Mouse (Mus musculus) mesoderm, embryonic 11.5 days (tissue): ENCODE measurements around the gene Foxf1.

Experiments
- DNase-seq: peaks from one replicate; pipeline ENCODE4 v3.0.0-alpha.2; 2012; ENCODE audit warnings: low read depth, low spot score

Foxf1 gene

GRCm38 (mm10) chr8:121084210-121084951 lies at the start of gene Foxf1:
Foxf1 (plus strand) TSS chr8:121084386.
- no peak for DNase-seq

GRCm38 (mm10) chr8:121035611-121036010 lies 48.6 kb upstream of the Foxf1 start:
- DNase-seq: no peak

DNA sequence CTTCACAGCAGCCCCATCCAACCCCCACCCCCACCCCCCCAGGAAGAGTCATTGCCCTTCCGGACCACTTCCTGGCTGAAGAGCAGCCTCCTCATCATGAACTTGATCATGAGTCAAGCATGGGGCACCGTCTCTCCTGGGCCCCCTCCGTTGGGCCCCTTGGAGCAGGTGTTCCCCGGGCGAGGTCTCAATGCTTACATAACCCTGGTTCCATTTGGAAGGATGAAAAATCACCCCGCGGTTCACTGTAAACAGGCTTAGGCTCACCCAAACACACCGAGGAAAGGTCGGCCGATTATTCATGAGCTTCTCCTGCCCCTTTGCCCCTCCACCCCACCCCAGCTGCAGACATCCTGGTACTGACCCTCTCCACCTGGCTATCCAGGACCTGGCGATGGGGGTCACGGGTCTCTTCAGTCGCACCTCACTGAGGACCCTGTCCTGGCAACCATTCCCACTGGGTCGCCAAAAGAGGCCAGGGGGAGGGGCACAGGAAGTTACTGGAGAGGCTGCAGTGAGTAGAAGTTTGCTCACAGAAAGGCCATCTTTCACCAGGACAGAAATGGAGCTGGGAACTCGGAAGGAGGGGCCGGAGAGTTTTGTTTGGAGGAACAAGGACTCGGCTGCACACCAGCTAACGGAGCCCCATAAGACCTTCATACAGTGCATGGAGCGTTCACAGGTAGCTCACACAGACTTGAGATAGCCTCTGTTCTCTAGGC lies 40.3 kb upstream of the Foxf1 start:
- no peak for DNase-seq

GRCm38 (mm10) chr8:121047441-121047840 lies 36.7 kb upstream of the Foxf1 start:
- DNase-seq: no peak

- no peak for DNase-seq
Measured at GRCm38 (mm10) chr8:121058081-121058480, 26.1 kb upstream of the Foxf1 start.

DNA sequence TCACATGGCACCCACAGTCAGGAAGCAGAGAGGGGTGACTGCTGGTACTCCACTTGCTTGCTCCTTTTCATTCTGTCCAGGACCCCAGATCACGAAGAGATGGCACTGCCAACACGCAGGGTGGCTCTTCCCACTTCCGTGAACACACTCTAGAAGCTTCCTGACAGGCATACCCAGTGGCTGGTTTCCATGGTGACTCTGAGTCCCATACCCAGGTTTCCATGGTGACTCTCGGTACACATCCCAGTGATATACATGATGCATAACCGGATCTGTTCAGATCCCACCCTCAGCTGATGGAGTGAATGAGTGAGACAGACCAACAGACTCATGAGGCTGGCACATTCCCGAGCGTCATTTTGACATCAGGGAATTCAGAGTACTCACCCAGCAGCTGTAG lies 25.1 kb upstream of the Foxf1 start:
- DNase-seq: no peak

GRCm38 (mm10) chr8:121062521-121062920 lies 21.7 kb upstream of the Foxf1 start:
- DNase-seq: no peak

DNA sequence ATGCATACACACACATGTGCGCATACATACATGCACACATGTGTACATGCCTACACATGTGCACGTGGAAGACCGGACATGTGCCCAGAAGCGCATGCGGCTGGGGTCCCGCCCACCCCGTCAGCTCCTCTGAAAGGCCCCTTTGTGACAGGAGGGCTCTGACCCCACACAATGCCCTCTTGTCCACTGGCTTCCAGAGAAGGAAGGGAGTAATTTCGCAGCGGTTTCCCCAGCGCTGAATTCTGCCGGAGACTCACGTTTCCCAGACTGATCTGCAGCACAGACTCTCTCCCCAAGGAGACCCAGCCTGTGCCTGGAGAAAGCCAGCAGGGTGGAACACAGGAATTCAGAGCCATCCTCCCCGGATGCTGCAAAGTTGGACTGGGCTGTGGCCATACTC lies 20.5 kb upstream of the Foxf1 start:
- no peak for DNase-seq

- no peak for DNase-seq
Measured at GRCm38 (mm10) chr8:121071454-121071853, 12.7 kb upstream of the Foxf1 start.

- DNase-seq: no peak
Measured at GRCm38 (mm10) chr8:121072406-121073130, 11.6 kb upstream of the Foxf1 start.

- no peak for DNase-seq
Measured at GRCm38 (mm10) chr8:121073174-121074107, 10.7 kb upstream of the Foxf1 start.

DNA sequence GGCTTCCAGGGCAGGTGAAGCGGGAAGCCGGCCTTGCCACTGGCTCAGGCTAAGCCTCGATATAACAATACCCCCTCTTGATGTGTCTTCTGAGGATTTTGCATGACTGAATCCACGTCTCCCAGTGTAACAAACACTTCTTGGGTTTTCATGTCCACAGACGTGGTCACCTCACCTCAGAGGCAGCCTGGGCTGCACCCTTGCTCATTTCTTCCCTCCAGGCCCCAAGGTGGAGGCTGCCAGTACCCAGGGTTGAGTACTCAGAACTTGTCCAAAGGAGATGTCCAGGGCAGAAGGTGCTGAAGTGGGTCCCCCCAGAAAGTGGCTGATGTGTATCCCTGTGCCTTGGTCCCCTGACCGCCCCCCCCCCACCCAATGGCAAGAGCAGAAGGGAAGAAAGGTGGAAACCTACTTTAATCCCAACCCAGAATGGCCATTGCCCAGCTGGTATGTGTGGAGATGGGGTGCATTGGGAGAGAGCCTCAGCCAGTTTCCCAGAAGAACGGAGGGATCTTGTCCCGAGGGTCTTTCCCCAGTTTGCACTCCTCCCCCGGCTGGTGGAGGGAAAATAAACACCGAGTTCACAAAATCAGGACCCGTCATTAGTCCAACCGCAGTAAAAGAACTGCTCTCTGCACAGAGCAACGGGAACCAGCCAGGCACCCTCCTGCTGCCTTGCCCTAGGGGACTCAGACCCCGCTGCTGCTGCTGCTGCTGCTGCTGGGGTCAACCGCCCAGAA lies 9.9 kb upstream of the Foxf1 start:
- no peak for DNase-seq

GRCm38 (mm10) chr8:121074848-121075145 lies 9.4 kb upstream of the Foxf1 start:
- no peak for DNase-seq

DNA sequence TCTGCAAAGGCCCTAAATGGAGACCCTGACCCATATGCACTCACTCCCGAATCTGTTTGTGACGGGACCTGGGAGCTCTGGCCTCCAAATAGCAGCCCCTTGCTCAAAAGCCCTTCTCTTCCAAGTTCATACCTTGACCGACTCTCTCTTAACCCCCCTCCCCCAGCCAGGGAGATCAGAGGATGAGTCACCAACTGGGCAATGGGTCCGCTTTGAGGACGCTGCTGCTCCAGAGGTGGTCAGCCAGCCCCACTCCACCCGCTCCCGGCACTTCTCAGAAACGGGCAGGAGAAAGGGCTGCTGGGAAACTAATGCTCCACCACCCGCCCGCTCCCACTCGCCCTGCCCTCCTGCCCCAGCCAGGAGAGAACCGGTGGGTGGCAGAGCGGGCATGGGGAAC lies 8.2 kb upstream of the Foxf1 start:
- no peak for DNase-seq

GRCm38 (mm10) chr8:121076555-121076954 lies 7.6 kb upstream of the Foxf1 start:
- DNase-seq: no peak

- DNase-seq: no peak
Measured at GRCm38 (mm10) chr8:121078721-121079120, 5.5 kb upstream of the Foxf1 start.

DNA sequence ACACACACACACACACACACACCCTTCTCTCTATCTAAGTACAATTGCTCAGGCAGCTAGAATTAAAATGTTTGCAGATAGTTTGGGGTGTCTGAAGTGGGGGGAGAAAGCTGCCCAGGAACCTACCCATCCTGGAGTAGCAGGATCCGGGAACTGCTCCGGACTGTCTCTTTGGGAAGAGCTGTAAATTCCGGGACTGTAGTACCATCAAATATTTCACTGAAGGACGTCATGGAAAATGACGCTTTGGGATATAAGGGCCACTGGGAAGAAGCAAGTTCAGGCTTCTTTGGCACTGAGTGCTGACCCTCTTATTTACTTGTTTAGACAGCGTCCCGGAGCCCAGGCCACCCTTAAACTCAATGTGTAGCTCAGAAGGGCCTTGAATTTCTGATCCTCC lies 5.0 kb upstream of the Foxf1 start:
- no peak for DNase-seq

DNA sequence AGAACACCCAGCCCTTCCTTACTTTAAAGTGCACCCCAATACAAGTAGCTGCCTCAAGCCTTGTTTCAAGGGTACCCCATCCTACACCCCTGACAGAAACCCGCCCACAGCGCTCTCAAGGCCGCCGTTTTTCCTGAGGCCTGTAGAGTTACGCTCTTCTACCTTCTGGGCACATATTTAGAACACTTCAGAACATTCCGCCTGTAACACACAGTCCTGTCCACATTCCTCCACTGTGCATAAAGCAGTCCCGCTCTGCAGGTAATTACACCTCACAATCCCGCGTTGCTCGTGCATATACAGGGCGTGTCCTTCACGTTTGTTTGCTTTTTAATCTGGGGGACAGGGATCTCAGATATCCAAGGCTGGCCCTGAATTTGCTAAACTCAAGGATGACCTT lies 4.2 kb upstream of the Foxf1 start:
- no peak for DNase-seq

- no peak for DNase-seq
Measured at GRCm38 (mm10) chr8:121080361-121081090, 3.7 kb upstream of the Foxf1 start.

GRCm38 (mm10) chr8:121081398-121081797 lies 2.8 kb upstream of the Foxf1 start:
- DNase-seq: no peak
